10 mouse cellular contexts compared by ENCODE assay signal in genomic region chr11:96198642-96199041, GRCm38 (mm10). TPM values are rescaled to one million over a fixed set of nuclear protein-coding genes. Genes with fewer than 3 reads are reported as not detected.
DNase-seq lines count a peak whose midpoint lies in the region; TF ChIP-seq lines count a peak whose summit lies in the region.
"Had no signal": no experiment of that assay in that cellular context is flagged by ENCODE, and none has a peak within 500 bp of the region (broad histone marks: within the 10 kb centered on the region; RNA-seq: fewer than 3 reads in every experiment).

No protein-coding gene starts in this region.

- 3% methylated on average over 12 of the region's 12 CpGs for WGBS in kidney, adult 2 months

- H3K27me3 ChIP-seq in kidney, adult 2 months (replicated peaks; ENCODE audit: control insufficient read depth, insufficient read depth, low read length): peaks cover 18% of the 10 kb centered on the region

- no peaks in the 10 kb centered on the region for H3K4me1 ChIP-seq in kidney, adult 2 months (ENCODE audit: control insufficient read depth, insufficient read depth, low read length)

- peak; percentile 32 for TF ChIP-seq CTCF in kidney, adult 2 months (conservative IDR thresholded peaks at IDR 0.05; ENCODE audit: insufficient read depth, insufficient read length, low read depth, low read length)

- intact Hi-C loops in gastrocnemius, postnatal 14 days (cut with DNase I; ENCODE audit: low total_unique reads): no loop called here

- no peaks in the 10 kb centered on the region for H3K36me3 ChIP-seq in kidney, adult 2 months (ENCODE audit: control insufficient read depth, insufficient read depth, low read length)

- DNase-seq in kidney, adult 2 months: peak; percentile 51
- no peak for DNase-seq in kidney, adult 18-20 months
- peak; percentile 56 for DNase-seq in urinary bladder, postnatal 25 days (ENCODE audit: low spot score)
- no peak for DNase-seq in urinary bladder, postnatal 36 days (ENCODE audit: low spot score in 2 of 2)
- peak; percentile 23 for DNase-seq in gastrocnemius, postnatal 14 days
- DNase-seq in thymus, postnatal 0 days (ENCODE audit: low spot score): peak; percentile 29
- DNase-seq in yolk sac, embryonic 10.5 days (ENCODE audit: low spot score): no peak
- DNase-seq in layer of hippocampus, adult 9-11 months: no peak

- no peak for TF ChIP-seq POLR2A in kidney, adult 2 months (IDR thresholded peaks at IDR 0.05; ENCODE audit: low read depth, low read length)

- H3K4me3 ChIP-seq in kidney, adult 2 months (ENCODE audit: insufficient read depth, low read depth, low read length): no peak overlapping the region

- H3K27ac ChIP-seq in kidney, adult 2 months (ENCODE audit: insufficient read depth, low read depth, low read length): no peak overlapping the region

RNA-seq across cellular contexts. Expression of gene Hoxb13, which starts 4.5 kb away (rescaled TPM):
- polyA plus RNA-seq in kidney, adult 2 months (2012; rRNA removed): not detected in 2 replicates
- not detected for total RNA-seq in gastrocnemius, postnatal 14 days (2021)
- 0.43 and 0.54 TPM in 2 replicates for polyA plus RNA-seq in thymus, postnatal 0 days (2015; fragmentation: Nextera tagmentation; extraction: Ambion mirVana)
- total RNA-seq: layer of hippocampus, postnatal 14 days had no signal
- polyA plus RNA-seq: neural tube, embryonic 14.5 days had no signal

Comparison
In these comparisons a context has a peak if more than half of its experiments do, and no peak if none do; other contexts are left out.
1. DNase-seq: peak in kidney, adult 2 months (single experiment), urinary bladder, postnatal 25 days (single experiment), gastrocnemius, postnatal 14 days (single experiment) and thymus, postnatal 0 days (single experiment); none in kidney, adult 18-20 months (single experiment), urinary bladder, postnatal 36 days (0 of 2), yolk sac, embryonic 10.5 days (single experiment) and layer of hippocampus, adult 9-11 months (single experiment).